Comparison of ENCODE assay signal across 12 mouse cellular contexts in the genomic region with DNA sequence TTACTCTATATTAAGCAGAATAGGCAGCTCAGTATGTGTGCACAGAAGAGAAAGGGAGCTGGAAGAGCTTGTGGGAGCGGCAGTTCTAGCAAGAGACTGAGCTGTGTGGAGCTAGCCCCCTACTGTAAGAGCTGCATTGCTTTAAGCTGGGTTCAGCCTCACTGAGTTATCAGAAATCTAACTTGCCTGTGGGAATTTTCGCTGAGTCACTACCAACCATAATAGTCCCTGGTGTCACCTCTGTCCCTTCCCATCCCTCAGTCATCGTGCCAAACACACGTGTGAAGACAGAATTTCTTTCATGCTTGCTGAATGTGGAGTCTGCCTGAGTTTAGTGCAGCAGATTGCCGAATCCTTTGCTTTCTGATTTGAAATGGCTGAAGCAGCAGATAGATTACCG.
DNase-seq lines count a peak whose midpoint lies in the region; ATAC-seq lines count a peak whose summit lies in the region.
"Had no signal": no experiment of that assay in that cellular context is flagged by ENCODE, and none has a peak within 500 bp of the region (broad histone marks: within the 10 kb centered on the region; RNA-seq: fewer than 3 reads in every experiment).

No protein-coding gene starts in this region.

- no peaks in the 10 kb centered on the region for H3K9me3 ChIP-seq in heart, embryonic 13.5 days
- no peaks in the 10 kb centered on the region for H3K9me3 ChIP-seq in midbrain, embryonic 14.5 days (ENCODE audit: control insufficient read depth, low read length)
- no peaks in the 10 kb centered on the region for H3K9me3 ChIP-seq in midbrain, embryonic 10.5 days (replicated peaks)

- no peak for DNase-seq in heart, postnatal 10 days
- DNase-seq in midbrain, embryonic 14.5 days: peak; percentile 18
- DNase-seq in midbrain, embryonic 10.5 days (ENCODE audit: low spot score): no peak
- DNase-seq in brain, adult 2 months (ENCODE audit: low read depth, low spot score): peak; percentile 61
- peak; percentile 15 to 22 for DNase-seq in left cerebral cortex, postnatal 14 days (ENCODE audit: low spot score in 2 of 2)
- DNase-seq in adrenal gland, postnatal 4 days (ENCODE audit: low spot score in 2 of 2): no peak
- DNase-seq in c-Kit-positive CD71-positive TER-119-positive erythroid progenitor cells, embryonic 14.5 days (ENCODE audit: low spot score): no peak
- DNase-seq: cerebellum, postnatal 25 days; gastrocnemius, adult 2 months; kidney, postnatal 10 days had no signal

- H3K36me3 ChIP-seq in heart, embryonic 13.5 days: no peaks in the 10 kb centered on the region
- H3K36me3 ChIP-seq in midbrain, embryonic 14.5 days (ENCODE audit: control insufficient read depth, insufficient read depth, low read length): no peaks in the 10 kb centered on the region
- no peaks in the 10 kb centered on the region for H3K36me3 ChIP-seq in midbrain, embryonic 10.5 days

- H3K4me3 ChIP-seq in heart, embryonic 13.5 days: no peak overlapping the region
- no peak overlapping the region for H3K4me3 ChIP-seq in midbrain, embryonic 14.5 days (replicated peaks; ENCODE audit: low read depth, low read length)
- H3K4me3 ChIP-seq in midbrain, embryonic 10.5 days: no peak overlapping the region
- H3K4me3 ChIP-seq: erythroblast, embryonic 14.5 days; gastrocnemius, adult 2 months had no signal

- H3K27me3 ChIP-seq in heart, embryonic 13.5 days (replicated peaks): no peaks in the 10 kb centered on the region
- H3K27me3 ChIP-seq in midbrain, embryonic 14.5 days (ENCODE audit: control insufficient read depth, insufficient read depth, low read length): no peaks in the 10 kb centered on the region
- no peaks in the 10 kb centered on the region for H3K27me3 ChIP-seq in midbrain, embryonic 10.5 days (ENCODE audit: low read depth, poor library complexity, severe bottlenecking)

- H3K4me1 ChIP-seq in heart, embryonic 13.5 days: no peaks in the 10 kb centered on the region
- no peaks in the 10 kb centered on the region for H3K4me1 ChIP-seq in midbrain, embryonic 14.5 days (ENCODE audit: control insufficient read depth, insufficient read depth, low read length)
- H3K4me1 ChIP-seq in midbrain, embryonic 10.5 days: no peaks in the 10 kb centered on the region

- H3K4me2 ChIP-seq in heart, embryonic 13.5 days: peak overlapping the region; percentile 44
- no peak overlapping the region for H3K4me2 ChIP-seq in midbrain, embryonic 14.5 days (ENCODE audit: low read length)

- no peak overlapping the region for H3K9ac ChIP-seq in heart, embryonic 13.5 days
- no peak overlapping the region for H3K9ac ChIP-seq in midbrain, embryonic 14.5 days (replicated peaks; ENCODE audit: low read length)

- no peak overlapping the region for H3K27ac ChIP-seq in heart, embryonic 13.5 days (replicated peaks)
- H3K27ac ChIP-seq in midbrain, embryonic 14.5 days (replicated peaks; ENCODE audit: low read depth, low read length): 0 out of 2 replicates have a peak overlapping the region, but pooled peaks have one; percentile 13
- H3K27ac ChIP-seq in midbrain, embryonic 10.5 days (replicated peaks): no peak overlapping the region
- H3K27ac ChIP-seq: gastrocnemius, adult 2 months had no signal

- intact Hi-C loops in heart, postnatal 10 days (cut with DNase I): no loop called here
- intact Hi-C loops in left cerebral cortex, postnatal 14 days (cut with DNase I): no loop called here

- WGBS in heart, embryonic 13.5 days: 11% methylated on average over 6 of the region's 6 CpGs
- WGBS in midbrain, embryonic 14.5 days: 24% methylated on average over 6 of the region's 6 CpGs
- 32% methylated on average over 6 of the region's 6 CpGs for WGBS in midbrain, embryonic 10.5 days

- no peak for ATAC-seq in heart, embryonic 13.5 days (ENCODE audit: extremely low read depth, insufficient number of reproducible peaks, low FRiP score, low TSS enrichment)
- no peak for ATAC-seq in midbrain, embryonic 14.5 days (ENCODE audit: low FRiP score, low TSS enrichment)

Comparison
In these comparisons a context has a peak if more than half of its experiments do, and no peak if none do; other contexts are left out.
1. DNase-seq: peak in midbrain, embryonic 14.5 days (single experiment), brain, adult 2 months (single experiment) and left cerebral cortex, postnatal 14 days (2 of 2); none in heart, postnatal 10 days (0 of 2), midbrain, embryonic 10.5 days (single experiment), adrenal gland, postnatal 4 days (0 of 2) and c-Kit-positive CD71-positive TER-119-positive erythroid progenitor cells, embryonic 14.5 days (single experiment).